Mouse (Mus musculus) right cerebral cortex, postnatal 4 days (tissue): Measurements from ENCODE around the gene Gtf2h5.
A peak's percentile ranks its signal among the peaks of the same experiment; 100 is the strongest.

ENCODE experiments used
- DNase-seq: peaks from one replicate; pipeline ENCODE4 v3.0.0-alpha.2; 2022

Gene Gtf2h5

GRCm38 (mm10) chr17:6079287-6080122, at the start of gene Gtf2h5, which contains the start of gene Serac1:
Gene Gtf2h5 (plus strand): TSS chr17:6079786.
Gene Serac1 (minus strand): TSS chr17:6079741.
- DNase-seq: peak; percentile 98

- no peak for DNase-seq
These were observed 43.9 kb upstream of the Gtf2h5 start for GRCm38 (mm10) chr17:6035661-6036060.

DNA sequence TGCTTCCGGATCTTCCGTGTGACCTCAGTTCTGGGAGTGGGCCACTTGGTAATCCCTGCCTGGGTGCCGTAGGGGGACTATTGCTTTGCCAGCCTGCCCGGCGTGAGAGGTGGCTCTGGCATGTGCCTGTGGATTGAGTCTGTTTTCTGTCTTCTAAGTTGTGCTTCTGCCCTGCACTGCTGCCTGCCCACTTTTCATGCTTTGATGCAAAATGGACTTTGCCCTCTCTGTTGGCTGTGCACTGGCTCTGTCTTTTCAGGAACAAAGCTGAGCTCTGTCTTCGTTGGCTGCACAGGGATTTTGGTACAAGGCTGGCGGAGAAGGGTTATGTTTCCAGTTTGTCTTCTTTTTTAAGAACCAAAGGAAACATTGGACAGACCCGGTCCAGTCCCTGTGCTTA, 43.1 kb upstream of the Gtf2h5 start:
- no peak for DNase-seq

GRCm38 (mm10) chr17:6036872-6037271, 42.7 kb upstream of the Gtf2h5 start:
- DNase-seq: no peak

DNA sequence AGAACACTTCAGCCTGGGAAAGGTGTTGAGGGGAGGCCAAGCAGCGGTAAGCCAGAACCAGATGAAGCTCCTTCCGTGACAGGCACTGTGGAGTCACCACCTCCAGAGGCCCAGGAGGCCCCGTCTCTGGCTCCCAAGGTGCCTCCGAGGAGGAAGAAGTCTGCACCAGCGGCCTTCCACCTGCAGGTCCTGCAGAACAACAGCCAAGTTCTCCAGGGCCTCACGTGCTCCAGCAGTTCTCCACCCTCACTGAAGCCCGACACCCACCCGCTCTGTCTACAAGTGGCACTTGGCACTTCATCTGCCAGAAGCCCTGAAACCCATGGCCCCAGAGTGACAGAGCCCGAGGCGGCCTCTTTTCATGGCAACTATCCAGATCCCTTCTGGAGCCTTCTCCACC, 42.1 kb upstream of the Gtf2h5 start:
- no peak for DNase-seq

GRCm38 (mm10) chr17:6052801-6053200, 26.8 kb upstream of the Gtf2h5 start:
- no peak for DNase-seq

DNA sequence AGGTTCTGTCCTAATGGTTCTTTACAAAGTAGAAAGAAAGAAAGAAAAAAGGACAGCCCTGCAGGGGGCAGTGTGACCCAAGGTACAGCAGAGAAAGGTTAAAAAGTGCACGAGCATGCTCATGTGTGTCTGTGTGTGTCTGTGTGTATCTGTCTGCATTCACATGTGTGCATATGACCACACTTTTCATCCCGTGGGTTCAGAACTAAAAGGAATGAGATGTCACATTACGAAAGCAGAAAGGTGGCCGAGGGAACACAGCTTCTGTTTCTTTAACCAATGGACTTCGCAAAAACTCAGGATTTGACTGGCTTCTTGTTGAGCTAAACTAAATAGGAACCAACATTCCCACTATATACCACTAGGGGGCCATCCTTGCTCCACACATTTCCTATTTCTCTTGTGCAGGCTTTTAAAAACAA, 24.6 kb upstream of the Gtf2h5 start:
- DNase-seq: peak; percentile 24

GRCm38 (mm10) chr17:6062793-6063192, 16.8 kb upstream of the Gtf2h5 start:
- no peak for DNase-seq

- DNase-seq: no peak
These were observed 16.1 kb upstream of the Gtf2h5 start for GRCm38 (mm10) chr17:6063532-6063931.

- no peak for DNase-seq
These were observed 13.6 kb upstream of the Gtf2h5 start for GRCm38 (mm10) chr17:6066021-6066420.

DNA sequence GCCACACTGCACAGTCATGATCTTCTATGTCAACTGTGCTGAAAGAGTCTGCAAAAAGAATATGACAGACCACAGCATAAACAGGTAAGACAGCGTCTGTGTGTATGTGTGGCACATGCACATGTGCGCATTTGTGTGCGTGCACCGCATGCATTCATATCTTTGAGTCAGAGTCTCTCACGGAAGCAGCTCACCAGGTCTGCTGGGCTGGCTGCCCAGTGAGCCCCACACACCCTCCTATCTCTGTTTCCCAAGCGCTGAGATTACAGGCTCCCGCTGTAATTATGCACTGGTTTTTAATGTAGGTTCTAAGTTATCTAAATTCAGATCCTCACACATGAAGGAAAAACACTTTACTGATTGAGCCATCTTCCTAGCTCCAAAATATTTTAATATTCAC, 12.0 kb upstream of the Gtf2h5 start:
- DNase-seq: no peak

GRCm38 (mm10) chr17:6069866-6070265, 9.7 kb upstream of the Gtf2h5 start:
- DNase-seq: no peak

DNA sequence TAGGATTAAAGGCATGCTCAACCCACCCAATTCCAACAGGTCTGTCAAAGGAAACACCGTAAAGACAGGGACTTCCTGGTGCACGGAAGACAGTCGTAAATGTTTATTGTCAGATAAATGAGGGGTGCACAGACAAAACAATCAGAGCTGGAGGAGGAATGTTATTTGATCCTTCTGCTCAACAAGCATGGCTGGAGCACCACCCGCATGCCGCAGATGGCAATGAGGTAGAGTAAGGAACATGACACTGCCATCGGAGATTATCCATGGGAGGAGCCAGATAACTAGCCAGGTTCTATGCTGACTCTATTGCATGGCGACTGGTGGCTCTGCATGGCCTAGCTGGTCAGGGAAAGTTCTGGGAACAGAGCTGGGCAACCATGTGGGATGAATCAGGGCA, 6.2 kb upstream of the Gtf2h5 start:
- DNase-seq: no peak

DNA sequence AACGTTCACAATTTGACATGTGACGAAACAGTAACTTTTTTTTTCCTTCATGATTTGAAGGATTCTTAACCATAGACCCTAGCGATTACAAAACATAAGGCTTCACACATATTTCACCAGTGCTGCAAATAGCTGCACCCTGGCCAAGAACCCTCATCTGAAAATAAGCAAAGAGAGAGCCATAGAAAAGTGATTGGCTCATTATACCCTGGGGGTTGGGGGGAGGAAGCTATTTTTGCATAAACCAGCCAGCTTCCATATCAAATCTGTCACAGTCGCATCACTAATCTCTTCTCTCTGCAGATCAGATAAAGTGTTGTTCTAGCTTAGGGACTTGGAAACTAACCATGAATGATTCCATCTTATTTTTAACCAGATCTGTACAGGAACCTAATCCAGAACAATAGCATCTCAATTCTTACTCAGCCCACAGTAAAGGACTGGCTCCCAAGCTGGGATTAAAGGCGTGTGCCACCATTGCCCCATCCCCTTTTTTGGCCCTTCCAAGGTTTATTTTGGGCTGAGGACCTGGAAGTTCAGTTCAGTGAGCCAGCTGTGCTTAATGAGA, 3.8 kb downstream of the Gtf2h5 start:
- no peak for DNase-seq

GRCm38 (mm10) chr17:6091604-6092003, 12.0 kb downstream of the Gtf2h5 start:
- no peak for DNase-seq

GRCm38 (mm10) chr17:6095579-6095978, 16.0 kb downstream of the Gtf2h5 start:
- DNase-seq: no peak

DNA sequence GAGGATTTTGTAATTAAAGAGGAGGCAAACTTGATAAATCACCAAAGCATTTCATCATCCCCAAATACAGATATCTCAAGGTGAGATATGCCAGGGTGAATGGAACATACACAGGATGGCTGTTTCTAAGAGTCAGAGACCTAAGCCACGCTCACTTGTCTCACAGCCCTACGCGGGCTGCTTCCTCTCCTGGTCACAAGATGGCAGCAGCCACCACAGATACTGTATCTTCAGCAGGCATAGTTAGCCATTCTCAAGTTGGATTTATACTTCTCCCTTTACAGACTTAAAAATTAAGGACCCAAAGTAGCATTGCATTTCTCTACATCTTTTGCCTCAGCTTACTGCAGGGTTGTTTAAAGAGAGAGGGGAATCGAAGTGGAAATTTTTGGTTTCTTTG, 18.3 kb downstream of the Gtf2h5 start:
- peak; percentile 64 for DNase-seq

DNA sequence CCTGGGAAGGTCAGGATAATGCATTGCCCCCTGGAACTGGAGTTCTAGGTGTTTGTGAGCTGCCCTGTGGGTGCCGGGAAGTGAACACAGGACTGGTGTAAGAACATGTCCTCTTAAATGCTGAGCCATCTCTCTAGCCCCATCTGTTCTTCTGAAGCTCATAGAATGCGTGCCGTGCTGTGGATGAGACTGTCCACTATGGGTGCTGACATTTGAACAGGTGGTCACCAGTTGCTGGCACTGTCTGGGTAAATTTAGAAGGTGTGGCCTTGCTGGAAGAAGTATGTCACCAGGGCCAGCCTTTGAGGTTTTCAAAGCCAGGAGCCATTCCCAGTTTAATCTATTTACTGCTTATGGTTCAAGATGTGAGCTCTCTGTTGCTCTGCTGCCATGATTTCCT, 22.7 kb downstream of the Gtf2h5 start:
- no peak for DNase-seq

- DNase-seq: no peak
These were observed 24.0 kb downstream of the Gtf2h5 start for GRCm38 (mm10) chr17:6103566-6103965.

- peak; percentile 79 for DNase-seq
These were observed 26.9 kb downstream of the Gtf2h5 start, which contains the start of gene Tulp4 for GRCm38 (mm10) chr17:6106361-6107014. Gene Tulp4 (plus strand): TSS chr17:6106437.

- peak; percentile 53 for DNase-seq
These were observed 27.5 kb downstream of the Gtf2h5 start for GRCm38 (mm10) chr17:6107015-6107601.

DNA sequence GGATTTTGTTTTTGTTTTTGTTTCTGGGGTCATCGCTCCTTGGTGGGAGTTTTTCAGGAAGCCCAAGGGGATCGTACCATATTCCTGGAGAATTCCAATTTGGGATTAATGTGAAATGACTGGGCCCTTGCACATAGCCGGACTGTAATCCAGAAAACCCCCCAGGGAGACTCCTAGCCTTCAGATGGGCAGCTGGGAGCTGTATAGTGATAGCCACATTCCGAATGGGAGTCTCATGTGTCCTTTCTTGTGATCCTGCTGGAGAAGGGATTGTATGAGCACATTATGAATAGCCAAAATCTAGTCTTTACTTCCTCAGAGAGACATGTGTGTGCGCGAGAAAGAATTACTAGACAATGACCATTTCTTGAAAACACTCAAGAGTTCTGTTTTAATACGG, 28.6 kb downstream of the Gtf2h5 start:
- DNase-seq: no peak

DNA sequence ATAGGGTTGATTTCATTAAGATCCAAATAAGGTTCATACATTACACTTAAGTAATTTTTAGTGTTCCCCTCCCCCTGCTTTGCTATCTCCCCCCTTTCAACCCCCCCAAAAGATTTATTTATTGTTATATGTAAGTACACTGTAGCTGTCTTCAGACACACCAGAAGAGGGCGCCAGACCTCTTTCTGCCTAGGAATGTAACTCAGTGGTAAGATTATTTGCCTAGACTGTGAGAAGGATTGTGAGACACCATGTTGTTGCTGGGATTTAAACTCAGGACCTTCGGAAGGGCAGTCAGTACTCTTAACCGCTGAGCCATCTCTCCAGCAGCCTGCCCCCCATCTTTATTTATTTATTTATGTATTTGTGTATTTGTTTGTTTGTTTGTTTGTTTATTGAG, 31.4 kb downstream of the Gtf2h5 start:
- no peak for DNase-seq

DNA sequence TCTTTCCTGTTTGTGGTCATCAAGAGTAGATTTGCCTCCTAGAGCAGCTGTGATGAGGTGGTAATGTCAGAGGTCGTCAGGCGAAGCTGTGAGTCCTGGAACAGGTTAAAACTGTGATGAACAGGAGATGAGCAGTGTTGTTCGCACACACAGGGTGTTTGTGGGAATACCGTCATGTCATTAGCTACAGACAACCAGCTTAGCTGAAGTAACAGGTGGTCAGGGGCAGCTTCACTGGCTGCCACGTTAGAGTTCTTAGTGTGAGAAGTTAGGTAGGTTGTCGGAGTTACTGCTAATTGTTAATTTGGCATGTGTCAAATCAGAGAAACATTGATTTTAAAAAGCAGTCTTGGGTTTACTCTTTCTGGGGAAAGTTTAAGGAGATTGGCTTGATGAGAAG, 34.1 kb downstream of the Gtf2h5 start:
- DNase-seq: no peak
